ENCODE assay signal across 8 mouse cellular contexts in the genomic region with DNA sequence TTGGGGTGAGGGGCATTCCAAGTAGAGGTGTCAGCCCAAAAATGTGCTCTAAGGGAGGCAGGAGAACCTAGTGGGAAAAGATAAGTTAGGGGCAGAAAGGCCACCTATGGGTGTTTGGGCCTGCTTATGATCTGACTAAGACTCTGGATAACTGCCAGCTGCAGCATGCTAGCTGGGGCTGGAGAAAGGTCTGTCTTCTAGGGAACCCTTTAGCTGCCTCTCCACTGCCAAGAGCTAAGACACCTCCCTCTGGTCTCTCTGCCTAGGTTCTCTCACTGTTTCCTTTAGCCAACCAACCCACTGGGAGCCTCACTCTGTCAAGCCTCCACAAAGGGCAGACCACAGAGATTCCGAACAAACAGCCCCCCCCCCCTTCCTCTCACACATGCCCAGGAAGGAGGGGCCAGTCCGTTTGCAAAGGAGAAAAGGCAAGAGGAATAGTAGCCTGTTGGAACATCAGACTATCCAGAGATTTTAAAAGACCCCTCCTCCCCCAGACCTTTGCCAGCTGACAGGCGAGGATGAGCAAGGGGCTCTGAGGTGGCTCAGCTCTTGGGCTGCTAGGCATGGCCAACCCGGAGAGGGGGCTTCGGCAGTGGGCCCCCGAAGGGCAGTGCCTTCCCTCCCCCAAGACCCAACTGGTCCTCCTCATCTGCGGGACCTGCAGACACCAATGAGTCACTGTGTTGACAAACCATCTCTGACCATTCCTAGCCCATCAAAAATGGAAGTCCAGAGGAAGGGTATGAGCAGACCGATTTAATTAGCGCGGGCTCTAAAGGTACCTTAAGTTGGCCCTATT. TPM values are rescaled to one million over a fixed set of nuclear protein-coding genes. Genes with fewer than 3 reads are reported as not detected.
DNase-seq lines count a peak whose midpoint lies in the region; ATAC-seq lines count a peak whose summit lies in the region.

No protein-coding gene starts in this region.

- 6% methylated on average over 10 of the region's 10 CpGs for WGBS in lung, embryonic 15.5 days

- H3K9ac ChIP-seq in lung, embryonic 15.5 days, result no peak overlapping the region

- peaks cover 57% of the 10 kb centered on the region for H3K4me1 ChIP-seq in lung, embryonic 15.5 days

- H3K27ac ChIP-seq in lung, embryonic 15.5 days, result peak overlapping the region; percentile 99

- peak; percentile 33 for ATAC-seq in lung, embryonic 15.5 days (ENCODE audit: borderline replicate concordance, extremely low read depth, low FRiP score, low TSS enrichment)

- peak overlapping the region; percentile 88 for H3K4me2 ChIP-seq in lung, embryonic 15.5 days

- peak overlapping the region; percentile 82; the same call in 1 of the 2 replicates for H3K4me3 ChIP-seq in lung, embryonic 15.5 days

- H3K36me3 ChIP-seq in lung, embryonic 15.5 days, result no peaks in the 10 kb centered on the region

- H3K27me3 ChIP-seq in lung, embryonic 15.5 days, result no peaks in the 10 kb centered on the region

- no peaks in the 10 kb centered on the region for H3K9me3 ChIP-seq in lung, embryonic 15.5 days

- DNase-seq in urinary bladder, adult 18-20 months (ENCODE audit: low spot score in 2 of 2), result peak; percentile 47 to 76
- DNase-seq in urinary bladder, adult 2 months (ENCODE audit: low spot score), result no peak
- peak; percentile 75 for DNase-seq in embryo, embryonic 9.5 days (ENCODE audit: extremely low spot score)
- DNase-seq in heart, adult 8-10 months (ENCODE audit: low spot score), result peak; percentile 63
- peak; percentile 60 for DNase-seq in kidney, adult 18-20 months
- peak; percentile 63 for DNase-seq in ovary, postnatal 14 days (ENCODE audit: low spot score)
- DNase-seq in right cerebral cortex, postnatal 36 days (ENCODE audit: low spot score in 2 of 2), result no peak

RNA-seq across cellular contexts. Expression of a gene that starts 1.4 kb away (rescaled TPM):
- polyA plus RNA-seq in urinary bladder, adult 2 months (2012; rRNA removed), result 59.0 and 71.8 TPM in 2 replicates
- 10 to 100 TPM; 34.2 to 42.5 (median 36.2) TPM for total RNA-seq in heart, adult 8-10 months (2022)
- polyA plus RNA-seq in lung, embryonic 15.5 days (2015; fragmentation: Nextera tagmentation; extraction: Ambion mirVana), result 90.3 and 90.4 TPM in 2 replicates

Comparison
In these comparisons a context has a peak if more than half of its experiments do, and no peak if none do; other contexts are left out.
1. DNase-seq: peak in urinary bladder, adult 18-20 months (2 of 2), embryo, embryonic 9.5 days (single experiment), heart, adult 8-10 months (single experiment), kidney, adult 18-20 months (single experiment) and ovary, postnatal 14 days (single experiment); none in urinary bladder, adult 2 months (single experiment) and right cerebral cortex, postnatal 36 days (0 of 2).